Mouse (Mus musculus): ENCODE data around the gene Camta1. TPM values are rescaled to one million over a fixed set of nuclear protein-coding genes. Genes with fewer than 3 reads are reported as not detected.

The Camta1 gene
- polyA plus RNA-seq, 1 experiment from 2014 or later, result 66.4 TPM

DNA sequence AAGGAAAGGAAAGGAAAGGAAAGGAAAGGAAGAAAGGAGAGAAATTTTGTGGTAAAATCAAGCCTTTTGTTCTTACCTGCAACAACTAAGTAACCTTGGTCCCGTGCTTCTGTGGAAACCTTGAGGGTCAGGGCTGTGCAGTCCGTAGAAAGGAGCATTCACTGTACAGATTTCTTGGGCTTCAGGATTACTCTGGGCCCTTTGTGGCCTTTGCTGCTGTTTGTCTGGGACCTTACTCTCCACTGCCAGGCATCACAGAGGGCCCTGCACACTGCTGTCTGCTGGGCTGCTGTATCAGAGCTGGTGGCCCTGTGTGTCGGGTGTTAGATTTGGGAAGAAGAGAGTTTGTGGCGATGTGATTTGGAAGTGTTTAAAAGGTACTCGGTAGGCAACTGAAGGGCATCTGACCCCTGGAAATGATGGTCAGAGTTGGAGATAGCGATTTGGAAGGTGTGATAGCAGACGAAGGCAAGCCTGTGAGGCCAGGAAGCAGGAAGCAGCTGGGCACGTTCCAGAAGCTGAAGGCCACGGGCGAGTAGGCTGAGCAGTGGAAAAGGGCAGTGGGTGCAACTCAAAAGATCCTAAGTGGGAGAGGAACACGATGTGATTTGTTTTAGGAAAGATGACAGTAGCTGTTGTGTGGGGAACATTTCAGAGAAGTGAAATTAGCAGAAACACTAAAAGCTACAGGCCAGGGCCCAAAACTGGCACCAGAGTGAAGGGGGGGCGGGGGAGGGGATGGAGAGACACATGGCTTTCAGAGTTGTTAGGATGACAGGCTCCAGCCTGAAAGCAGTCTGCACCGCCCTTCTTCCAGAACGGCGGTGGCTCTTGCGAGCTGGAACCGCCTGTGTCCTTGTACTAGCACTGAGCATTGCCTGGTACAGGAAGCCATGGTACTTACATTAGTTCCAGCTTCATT lies 992.1 kb downstream of the Camta1 start:
- ATAC-seq (ENCODE audit: insufficient number of reproducible peaks, low FRiP score, low TSS enrichment, low read depth), result no peak
- peaks cover 40% of the 10 kb centered on the region for H3K4me1 ChIP-seq
- 53% methylated on average over 17 of the region's 17 CpGs for WGBS
- no peaks in the 10 kb centered on the region for H3K27me3 ChIP-seq
- H3K27ac ChIP-seq, result no peak overlapping the region
- H3K36me3 ChIP-seq, result peaks cover 27% of the 10 kb centered on the region
- H3K9me3 ChIP-seq, result no peaks in the 10 kb centered on the region
- H3K4me3 ChIP-seq, result no peak overlapping the region
- H3K4me2 ChIP-seq, result no peak overlapping the region
- H3K9ac ChIP-seq, result no peak overlapping the region

DNA sequence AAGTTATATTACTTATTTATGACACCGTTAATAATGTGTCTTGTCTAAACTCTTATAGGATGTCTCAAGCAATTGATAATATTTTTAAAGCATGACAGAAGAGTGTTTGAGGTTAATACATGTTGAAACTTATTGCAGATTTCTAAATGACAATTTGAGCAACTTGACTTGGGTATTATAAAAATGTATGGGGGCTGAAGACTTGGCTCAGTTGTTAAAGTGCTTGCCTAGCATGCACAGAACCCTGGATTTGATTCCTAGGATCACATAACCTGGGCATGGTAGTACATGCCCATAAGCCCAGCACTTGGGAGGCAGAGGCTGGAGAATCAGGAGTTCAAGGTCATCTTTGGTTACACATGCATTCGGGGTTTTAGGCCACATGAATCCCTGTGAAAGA lies 992.8 kb downstream of the Camta1 start:
- H3K4me2 ChIP-seq, result no peak overlapping the region
- H3K27ac ChIP-seq, result no peak overlapping the region
- H3K4me1 ChIP-seq, result peaks cover 40% of the 10 kb centered on the region
- no peak overlapping the region for H3K9ac ChIP-seq
- H3K36me3 ChIP-seq, result peaks cover 27% of the 10 kb centered on the region
- no peak for ATAC-seq (ENCODE audit: insufficient number of reproducible peaks, low FRiP score, low TSS enrichment, low read depth)
- H3K9me3 ChIP-seq, result no peaks in the 10 kb centered on the region
- no peak overlapping the region for H3K4me3 ChIP-seq
- no peaks in the 10 kb centered on the region for H3K27me3 ChIP-seq
- 74% methylated on average over 2 of the region's 2 CpGs for WGBS

DNA sequence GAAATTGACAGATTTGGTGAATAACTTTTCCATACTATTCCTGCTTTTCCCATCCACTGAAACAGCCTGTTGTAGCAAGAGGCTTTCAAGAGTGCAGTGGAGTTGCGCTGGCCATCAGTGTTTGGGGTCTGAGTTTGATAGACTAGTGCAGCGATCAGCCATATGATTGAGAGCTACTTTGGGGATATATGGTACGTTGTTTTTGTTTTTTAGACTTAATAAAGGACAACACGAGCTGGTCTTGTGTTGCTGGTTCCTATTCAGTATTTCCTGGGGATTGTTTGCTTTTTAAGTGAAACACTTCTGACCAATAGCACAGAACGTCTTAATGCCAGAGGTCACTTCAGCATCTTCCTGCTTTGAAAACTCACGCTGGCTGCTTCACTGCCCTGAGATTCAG lies 993.5 kb downstream of the Camta1 start:
- 77% methylated on average over 6 of the region's 6 CpGs for WGBS
- no peak overlapping the region for H3K9ac ChIP-seq
- no peak overlapping the region for H3K4me3 ChIP-seq

More for the DNA sequence above, 993.5 kb downstream of the Camta1 start:
- no peaks in the 10 kb centered on the region for H3K27me3 ChIP-seq
- H3K9me3 ChIP-seq, result no peaks in the 10 kb centered on the region
- H3K4me1 ChIP-seq, result peaks cover 40% of the 10 kb centered on the region
- no peak overlapping the region for H3K4me2 ChIP-seq
- no peak for ATAC-seq (ENCODE audit: insufficient number of reproducible peaks, low FRiP score, low TSS enrichment, low read depth)
- H3K36me3 ChIP-seq, result peaks cover 27% of the 10 kb centered on the region
- peak overlapping the region; percentile 0; the same call in 1 of the 2 replicates for H3K27ac ChIP-seq

Other genes starting within 250 kb of the Camta1 start
- 58.3 and 61.6 TPM in 2 replicates for gene Dnajc11, start 71.8 kb upstream of the Camta1 start, polyA plus RNA-seq (2015; fragmentation: Nextera tagmentation; extraction: Ambion mirVana)
- 45.6 and 50.9 TPM in 2 replicates for gene Thap3, start 127.1 kb upstream of the Camta1 start, polyA plus RNA-seq (2015; fragmentation: Nextera tagmentation; extraction: Ambion mirVana)
- gene Phf13, start 134.4 kb upstream of the Camta1 start, polyA plus RNA-seq (2015; fragmentation: Nextera tagmentation; extraction: Ambion mirVana), result 28.4 and 34.2 TPM in 2 replicates
- gene Klhl21, start 146.9 kb upstream of the Camta1 start, polyA plus RNA-seq (2015; fragmentation: Nextera tagmentation; extraction: Ambion mirVana), result 16.2 and 19.7 TPM in 2 replicates
- gene Zbtb48, start 165.8 kb upstream of the Camta1 start, polyA plus RNA-seq (2015; fragmentation: Nextera tagmentation; extraction: Ambion mirVana), result 17.2 and 19.5 TPM in 2 replicates
- 0.81 and 1.7 TPM in 2 replicates for gene Tas1r1, start 176.7 kb upstream of the Camta1 start, polyA plus RNA-seq (2015; fragmentation: Nextera tagmentation; extraction: Ambion mirVana)
- 27.0 and 30.3 TPM in 2 replicates for gene Nol9, start 177.4 kb upstream of the Camta1 start, polyA plus RNA-seq (2015; fragmentation: Nextera tagmentation; extraction: Ambion mirVana)
- 17.1 and 18.5 TPM in 2 replicates for gene Plekhg5, start 210.6 kb upstream of the Camta1 start, polyA plus RNA-seq (2015; fragmentation: Nextera tagmentation; extraction: Ambion mirVana)

Data from limb, embryonic 15.5 days (tissue).